Mouse (Mus musculus) heart, embryonic 11.5 days (tissue): ENCODE data around the gene Olfr541. TPM values are rescaled to one million over a fixed set of nuclear protein-coding genes. Genes with fewer than 3 reads are reported as not detected.
"Not testable (repeated sequence)": the region's sequence is repeated elsewhere in the genome, so short reads cannot be mapped to it uniquely, and the experiment has no call there.

ENCODE experiments used
- ATAC-seq: fragments of 200-750 bp; cut with Nextera tagmentation; replicated peaks from 2 replicates; pipeline ENCODE4 v1.8.0; 2017; ENCODE audit warnings: moderate library complexity; ENCODE audit not compliant: insufficient number of reproducible peaks, low FRiP score, low TSS enrichment
- H3K27ac ChIP-seq: fragments of 300-500 bp; sonication (generic); 2 replicates; pipeline ENCODE4 v1.5.1; 2014; ENCODE audit warnings: mild to moderate bottlenecking, low read depth, low read length
- H3K27me3 ChIP-seq: fragments of 300-500 bp; sonication (generic); 2 replicates; pipeline ENCODE4 v1.6.1; 2014; ENCODE audit warnings: mild to moderate bottlenecking, low read length, mixed read lengths; ENCODE audit not compliant: control insufficient read depth, insufficient read depth
- H3K36me3 ChIP-seq: fragments of 300-500 bp; sonication (generic); 2 replicates; pipeline ENCODE4 v1.6.1; 2014; ENCODE audit warnings: mild to moderate bottlenecking, low read length, moderate library complexity, mixed read lengths; ENCODE audit not compliant: control insufficient read depth, insufficient read depth
- H3K4me1 ChIP-seq: fragments of 300-500 bp; sonication (generic); 2 replicates; pipeline ENCODE4 v1.6.1; 2014; ENCODE audit warnings: low read length; ENCODE audit not compliant: control insufficient read depth, insufficient read depth
- H3K4me2 ChIP-seq: fragments of 300-500 bp; sonication (generic); 2 replicates; pipeline ENCODE4 v1.6.1; 2014; ENCODE audit warnings: mild to moderate bottlenecking, moderate library complexity
- H3K4me3 ChIP-seq: fragments of 300-500 bp; sonication (generic); 2 replicates; pipeline ENCODE4 v1.5.1; 2014; ENCODE audit warnings: low read depth, low read length
- H3K9ac ChIP-seq: fragments of 300-500 bp; sonication (generic); 2 replicates; pipeline ENCODE4 v1.6.1; 2014; ENCODE audit warnings: mild to moderate bottlenecking, low read depth, low read length, moderate library complexity
- H3K9me3 ChIP-seq: fragments of 300-500 bp; sonication (generic); replicated peaks from 2 replicates; pipeline ENCODE4 v1.6.1; 2016; ENCODE audit warnings: low read length; ENCODE audit not compliant: control insufficient read depth
- WGBS: fragments of 180-500 bp; shearing (Covaris S2); extraction: QIAGEN DNeasy Blood & Tissue Kit; methylation state at CpG from one replicate; pipeline ENCODE4 v1.1.7; 2014; ENCODE audit not compliant: insufficient replicate concordance; 5-methylcytosine and 5-hydroxymethylcytosine counted together
- polyA plus RNA-seq: library from polyadenylated mRNA; unstranded; fragments of >200 nt; fragmentation: Nextera tagmentation; extraction: Ambion mirVana; gene quantifications from 2 replicates; pipeline ENCODE4 v1.2.1, GENCODE M21; 2014

The Olfr541 gene
- not detected in 2 replicates for polyA plus RNA-seq

- no peaks in the 10 kb centered on the region for H3K36me3 ChIP-seq
- no peak within 1 kb of the TSS for H3K9ac ChIP-seq
- H3K4me2 ChIP-seq: no peak within 1 kb of the TSS
- no peak within 1 kb of the TSS for H3K27ac ChIP-seq
- H3K27me3 ChIP-seq: no peaks in the 10 kb centered on the region
- no peak for ATAC-seq
- H3K4me3 ChIP-seq: no peak within 1 kb of the TSS
- H3K4me1 ChIP-seq: no peaks in the 10 kb centered on the region
- no peaks in the 10 kb centered on the region for H3K9me3 ChIP-seq
Measured at GRCm38 (mm10) chr7:140696967-140697366, at the start of gene Olfr541. Olfr541 (plus strand) TSS chr7:140697267.

GRCm38 (mm10) chr7:140659630-140660029 lies 37.4 kb upstream of the Olfr541 start, which contains the start of gene Olfr539:
Olfr539 (plus strand) TSS chr7:140659930.
- no peak within 1 kb of the TSS for H3K4me3 ChIP-seq
- no peaks in the 10 kb centered on the region for H3K27me3 ChIP-seq
- H3K27ac ChIP-seq: no peak within 1 kb of the TSS
- H3K9ac ChIP-seq: no peak within 1 kb of the TSS
- no peaks in the 10 kb centered on the region for H3K9me3 ChIP-seq
- H3K36me3 ChIP-seq: no peaks in the 10 kb centered on the region
- ATAC-seq: no peak
- no peaks in the 10 kb centered on the region for H3K4me1 ChIP-seq
- 69% methylated on average over 4 of the region's 4 CpGs for WGBS
- no peak within 1 kb of the TSS for H3K4me2 ChIP-seq

GRCm38 (mm10) chr7:140670693-140671092 lies 26.4 kb upstream of the Olfr541 start:
- not testable (repeated sequence) for H3K27me3 ChIP-seq, H3K4me1 ChIP-seq, H3K27ac ChIP-seq, H3K9ac ChIP-seq, H3K4me3 ChIP-seq, H3K36me3 ChIP-seq, ATAC-seq, H3K9me3 ChIP-seq, H3K4me2 ChIP-seq
- WGBS: 77% methylated on average over 3 of the region's 3 CpGs

GRCm38 (mm10) chr7:140675863-140676262 lies 21.2 kb upstream of the Olfr541 start:
- no peaks in the 10 kb centered on the region for H3K27me3 ChIP-seq
- H3K9me3 ChIP-seq: no peaks in the 10 kb centered on the region
- H3K9ac ChIP-seq: no peak overlapping the region
- H3K36me3 ChIP-seq: no peaks in the 10 kb centered on the region
- no peak overlapping the region for H3K4me3 ChIP-seq
- no peak overlapping the region for H3K27ac ChIP-seq
- H3K4me2 ChIP-seq: peak overlapping the region; percentile 47
- 1% methylated on average over 6 of the region's 6 CpGs for WGBS
- 0 out of 2 replicates have a peak, but pooled peaks have one; percentile 22 for ATAC-seq
- H3K4me1 ChIP-seq: no peaks in the 10 kb centered on the region

GRCm38 (mm10) chr7:140679591-140679990 lies 17.5 kb upstream of the Olfr541 start:
- not testable (repeated sequence) for H3K9me3 ChIP-seq, ATAC-seq, H3K27me3 ChIP-seq, H3K4me1 ChIP-seq, H3K4me3 ChIP-seq, H3K9ac ChIP-seq, H3K36me3 ChIP-seq, H3K27ac ChIP-seq, H3K4me2 ChIP-seq
- 67% methylated on average over 4 of the region's 4 CpGs for WGBS

- 91% methylated on average over 1 of the region's 1 CpGs for WGBS
Measured at GRCm38 (mm10) chr7:140681651-140682050, 15.4 kb upstream of the Olfr541 start, which contains the start of gene Olfr45. Olfr45 (plus strand) TSS chr7:140681951.

GRCm38 (mm10) chr7:140706348-140706747 lies 9.3 kb downstream of the Olfr541 start:
- Histone ChIP-seq H3K27ac (no peak overlapping the region), H3K9me3 (no peaks in the 10 kb centered on the region), H3K27me3 (no peaks in the 10 kb centered on the region), H3K9ac (no peak overlapping the region), H3K4me2 (no peak overlapping the region), H3K4me3 (no peak overlapping the region), H3K36me3 (no peaks in the 10 kb centered on the region), H3K4me1 (no peaks in the 10 kb centered on the region)
- ATAC-seq: no peak
- WGBS: 70% methylated on average over 2 of the region's 2 CpGs

More at GRCm38 (mm10) chr7:140681651-140682050, 15.4 kb upstream of the Olfr541 start, which contains the start of gene Olfr45:
- Histone ChIP-seq H3K27ac (no peak within 1 kb of the TSS), H3K9ac (no peak within 1 kb of the TSS), H3K9me3 (no peaks in the 10 kb centered on the region), H3K36me3 (no peaks in the 10 kb centered on the region), H3K27me3 (no peaks in the 10 kb centered on the region), H3K4me1 (no peaks in the 10 kb centered on the region), H3K4me3 (no peak within 1 kb of the TSS), H3K4me2 (no peak within 1 kb of the TSS)
- ATAC-seq: no peak

- WGBS: 70% methylated on average over 6 of the region's 6 CpGs
- H3K36me3 ChIP-seq: no peaks in the 10 kb centered on the region
- no peak for ATAC-seq
- H3K27me3 ChIP-seq: no peaks in the 10 kb centered on the region
- no peak overlapping the region for H3K9ac ChIP-seq
- H3K4me2 ChIP-seq: no peak overlapping the region
- no peak overlapping the region for H3K27ac ChIP-seq
- H3K4me1 ChIP-seq: no peaks in the 10 kb centered on the region
- no peaks in the 10 kb centered on the region for H3K9me3 ChIP-seq
- no peak overlapping the region for H3K4me3 ChIP-seq
Measured at GRCm38 (mm10) chr7:140707536-140708284, 10.6 kb downstream of the Olfr541 start.
